Mouse (Mus musculus) liver, postnatal 0 days (tissue): ENCODE data around the gene Dhh. TPM values are rescaled to one million over a fixed set of nuclear protein-coding genes. Genes with fewer than 3 reads are reported as not detected.

ENCODE experiments used
- ATAC-seq: fragments of 200-750 bp; cut with Nextera tagmentation; 2 replicates; pipeline ENCODE4 v1.8.0; 2017; ENCODE audit warnings: mild to moderate bottlenecking, moderate library complexity
- DNase-seq: peaks from one replicate; pipeline ENCODE4 v3.0.0-alpha.2; 2016
- H3K27ac ChIP-seq: fragments of 300-500 bp; sonication (generic); 2 replicates; pipeline ENCODE4 v1.5.1; 2014; ENCODE audit warnings: antibody characterized with exemption, moderate library complexity, mild to moderate bottlenecking, low read depth
- H3K27me3 ChIP-seq: fragments of 300-500 bp; sonication (generic); 2 replicates; pipeline ENCODE4 v1.6.1; 2014; ENCODE audit warnings: low read length, control low read depth, mixed read lengths; ENCODE audit not compliant: insufficient read depth
- H3K36me3 ChIP-seq: fragments of 300-500 bp; sonication (generic); replicated peaks from 2 replicates; pipeline ENCODE4 v1.6.1; 2014; ENCODE audit warnings: mild to moderate bottlenecking, control low read depth, low read length, moderate library complexity, mixed read lengths; ENCODE audit not compliant: insufficient read depth
- H3K4me1 ChIP-seq: fragments of 300-500 bp; sonication (generic); 2 replicates; pipeline ENCODE4 v1.6.1; 2014; ENCODE audit warnings: antibody characterized with exemption, mild to moderate bottlenecking, control low read depth; ENCODE audit not compliant: insufficient read depth
- H3K4me2 ChIP-seq: fragments of 300-500 bp; sonication (generic); 2 replicates; pipeline ENCODE4 v1.6.1; 2014; ENCODE audit warnings: low read depth, mild to moderate bottlenecking, low read length, moderate library complexity, mixed read lengths
- H3K4me3 ChIP-seq: fragments of 300-500 bp; sonication (generic); 2 replicates; pipeline ENCODE4 v1.5.1; 2014; ENCODE audit warnings: low read depth, low read length
- H3K9ac ChIP-seq: fragments of 300-500 bp; sonication (generic); replicated peaks from 2 replicates; pipeline ENCODE4 v1.6.1; 2014; ENCODE audit warnings: mild to moderate bottlenecking, moderate library complexity
- H3K9me3 ChIP-seq: fragments of 300-500 bp; sonication (generic); 2 replicates; pipeline ENCODE4 v1.6.1; 2016; ENCODE audit warnings: mild to moderate bottlenecking, control low read depth, low read length, mixed read lengths
- CTCF ChIP-seq: sonication (generic); IDR thresholded peaks from 2 replicates; pipeline ENCODE4 v1.5.1; 2016; ENCODE audit warnings: antibody characterized with exemption, low read depth
- EP300 ChIP-seq: IDR thresholded peaks from 2 replicates; pipeline ENCODE4 v1.6.1; 2016; ENCODE audit warnings: antibody characterized with exemption, low read depth, mild to moderate bottlenecking
- WGBS: fragments of 180-500 bp; shearing (Covaris S2); extraction: QIAGEN DNeasy Blood & Tissue Kit; methylation state at CpG from one replicate; pipeline ENCODE4 v1.1.7; 2014; ENCODE audit not compliant: insufficient replicate concordance; 5-methylcytosine and 5-hydroxymethylcytosine counted together
- polyA plus RNA-seq: library from polyadenylated mRNA; unstranded; fragments of >200 nt; fragmentation: Nextera tagmentation; extraction: Ambion mirVana; gene quantifications from 2 replicates; pipeline ENCODE4 v1.2.1, GENCODE M21; 2015

Gene Dhh
- 0.07 TPM in 1 of 2 replicates, not detected in the other for polyA plus RNA-seq

DNA sequence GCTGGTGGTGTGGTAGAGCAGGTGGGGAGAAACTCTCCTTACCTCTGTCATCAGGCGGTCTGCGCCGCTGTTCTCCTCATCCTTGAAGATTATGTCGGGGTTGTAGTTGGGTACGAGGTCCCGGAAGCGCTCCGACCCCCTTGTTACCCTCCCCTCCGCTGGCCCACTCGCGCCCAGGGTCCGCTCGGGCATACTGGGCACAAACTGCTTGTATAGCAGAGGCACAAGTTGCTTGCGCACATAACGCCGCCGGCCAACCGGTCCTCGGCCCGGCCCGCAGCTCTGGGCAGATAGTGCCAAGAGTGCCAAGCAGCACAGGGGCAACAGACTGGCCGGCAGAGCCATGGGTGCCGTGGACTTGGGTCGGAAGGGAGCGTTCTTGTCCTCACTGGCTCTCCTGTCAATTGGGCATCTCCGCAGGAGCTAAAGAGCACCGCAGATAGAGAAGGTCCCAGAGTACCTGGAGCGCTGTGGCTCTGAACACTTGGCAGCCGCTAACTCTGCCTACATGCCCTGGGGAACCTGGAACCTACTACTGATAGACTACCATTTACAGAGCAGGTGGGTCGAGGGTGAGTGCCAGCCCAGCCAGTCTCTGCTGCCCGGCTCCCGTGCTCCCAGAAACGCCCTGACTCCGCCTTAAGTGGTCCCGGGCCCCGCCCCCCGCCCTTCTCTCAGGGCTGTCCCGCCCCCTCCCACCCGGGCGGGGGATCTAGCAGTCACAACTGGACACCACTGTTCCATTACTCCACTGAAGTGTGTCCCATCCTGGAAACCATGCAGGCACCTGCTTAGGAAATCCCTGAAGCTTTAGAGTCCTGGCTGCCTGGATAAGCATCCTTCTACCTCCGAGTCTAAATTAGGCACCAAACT, at the start of gene Dhh:
TSS of gene Dhh (minus strand) at position 613 of the 873 bp plus-strand sequence.
- H3K27ac ChIP-seq, result no peak within 1 kb of the TSS
- no peaks in the 10 kb centered on the region for H3K9me3 ChIP-seq
- no peak for ATAC-seq
- 0 out of 2 replicates have a peak within 1 kb of the TSS, but pooled peaks have one; percentile 2 for H3K4me3 ChIP-seq
- 3% methylated on average over 41 of the region's 41 CpGs for WGBS
- H3K9ac ChIP-seq, result no peak within 1 kb of the TSS
- TF ChIP-seq CTCF, result no peak
- no peaks in the 10 kb centered on the region for H3K36me3 ChIP-seq
- DNase-seq, result no peak
- peak within 1 kb of the TSS; percentile 32; the same call in 1 of the 2 replicates for H3K4me2 ChIP-seq
- peaks cover 31% of the 10 kb centered on the region for H3K4me1 ChIP-seq
- H3K27me3 ChIP-seq, result peaks cover 66% of the 10 kb centered on the region

DNA sequence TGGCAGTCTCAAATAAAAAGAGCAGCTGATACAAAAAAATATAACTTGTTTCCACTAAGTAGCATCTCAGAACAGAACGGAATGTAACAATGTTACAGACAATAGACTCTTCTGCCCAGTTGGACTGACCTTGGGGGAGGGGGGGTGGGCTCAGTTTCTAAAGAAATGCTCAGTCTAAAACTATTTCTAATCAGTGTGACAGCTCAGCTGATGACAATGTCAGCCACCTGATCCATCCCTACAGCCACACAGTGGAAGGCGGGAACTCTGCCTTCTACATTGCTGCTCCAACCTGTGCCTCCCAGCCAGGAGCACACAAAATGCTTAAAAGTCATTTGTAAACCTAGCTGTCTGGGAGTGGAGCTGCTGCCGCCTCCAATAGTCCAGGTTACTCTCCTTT, 49.5 kb upstream of the Dhh start:
- Histone ChIP-seq H3K9ac (no peak overlapping the region), H3K4me3 (no peak overlapping the region), H3K27ac (no peak overlapping the region), H3K27me3 (no peaks in the 10 kb centered on the region), H3K36me3 (no peaks in the 10 kb centered on the region), H3K4me1 (peaks cover 2% of the 10 kb centered on the region; the same call in 1 of the 2 replicates), H3K9me3 (no peaks in the 10 kb centered on the region), H3K4me2 (no peak overlapping the region)
- ATAC-seq (no peak), DNase-seq (no peak)
- WGBS, result 64% methylated on average over 3 of the region's 3 CpGs
- TF ChIP-seq CTCF, result no peak
- no peak for TF ChIP-seq EP300

DNA sequence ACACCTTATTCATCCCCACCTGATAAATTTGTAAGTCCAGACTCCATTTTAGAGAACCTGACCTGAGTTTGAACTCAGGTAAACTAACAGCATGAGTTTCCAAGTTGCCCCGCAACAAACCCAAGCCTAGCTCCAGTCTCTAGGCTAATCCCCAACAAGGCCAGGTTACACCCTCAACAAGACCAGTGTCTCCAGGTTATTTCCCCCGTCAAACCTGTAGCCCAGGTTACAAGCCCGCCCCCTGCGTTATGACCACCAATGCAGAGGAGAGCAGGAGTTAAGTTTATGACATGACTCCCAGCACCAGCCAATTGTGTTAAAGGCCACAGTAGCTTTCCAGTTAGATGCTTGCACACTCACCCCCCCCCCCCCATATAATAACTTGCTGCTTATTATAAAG, 44.8 kb upstream of the Dhh start:
- TF ChIP-seq EP300, result no peak
- TF ChIP-seq CTCF, result no peak
- H3K27ac ChIP-seq, result no peak overlapping the region
- H3K9ac ChIP-seq, result no peak overlapping the region
- no peaks in the 10 kb centered on the region for H3K9me3 ChIP-seq
- 80% methylated on average over 4 of the region's 4 CpGs for WGBS
- H3K36me3 ChIP-seq, result no peaks in the 10 kb centered on the region
- no peak for ATAC-seq
- no peaks in the 10 kb centered on the region for H3K4me1 ChIP-seq
- no peak for DNase-seq
- H3K4me2 ChIP-seq, result no peak overlapping the region
- H3K27me3 ChIP-seq, result no peaks in the 10 kb centered on the region
- H3K4me3 ChIP-seq, result no peak overlapping the region

DNA sequence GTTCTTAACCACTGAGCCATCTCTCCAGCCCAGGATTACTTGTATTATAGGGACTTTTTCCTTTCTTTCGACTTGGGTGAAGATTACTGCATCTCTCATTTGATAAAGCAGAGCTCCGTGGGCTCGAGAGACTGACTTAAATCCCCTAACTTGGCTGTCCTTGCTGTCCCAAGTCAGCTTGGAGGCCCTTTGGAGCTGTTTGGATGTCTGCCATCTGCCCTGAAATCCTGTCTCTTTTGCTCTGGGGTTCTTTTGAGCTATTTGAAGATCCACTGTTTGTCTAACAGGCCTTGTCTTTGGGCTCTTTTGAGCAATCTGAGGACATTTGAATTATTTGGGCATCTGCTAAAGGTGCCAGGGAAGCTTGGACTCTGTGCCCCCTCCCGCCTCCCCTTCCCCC, 43.7 kb upstream of the Dhh start:
- Histone ChIP-seq H3K9ac (no peak overlapping the region), H3K27me3 (no peaks in the 10 kb centered on the region), H3K36me3 (no peaks in the 10 kb centered on the region), H3K4me3 (no peak overlapping the region), H3K4me1 (no peaks in the 10 kb centered on the region), H3K9me3 (no peaks in the 10 kb centered on the region), H3K27ac (no peak overlapping the region), H3K4me2 (no peak overlapping the region)
- TF ChIP-seq EP300, result no peak
- no peak for TF ChIP-seq CTCF
- 85% methylated on average over 4 of the region's 4 CpGs for WGBS
- no peak for ATAC-seq
- no peak for DNase-seq

DNA sequence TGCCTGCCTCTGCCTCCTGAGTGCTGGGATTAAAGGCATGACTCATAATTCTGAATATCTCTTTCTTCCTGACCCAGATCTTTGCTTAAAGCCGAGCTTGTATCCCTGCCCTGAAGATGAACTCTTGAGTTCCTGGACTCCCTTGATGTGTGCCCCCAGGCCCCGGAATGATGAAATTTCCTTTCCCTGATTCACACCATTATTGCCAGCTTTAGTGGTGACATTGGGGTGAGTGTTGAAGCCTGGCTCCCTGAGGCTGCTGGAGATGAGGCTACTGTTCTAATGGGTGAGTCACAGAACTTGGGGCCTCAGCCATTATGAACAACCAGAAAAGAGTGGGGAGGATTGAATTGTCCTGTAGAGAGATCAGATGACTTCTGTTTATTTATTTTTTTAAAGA, 43.2 kb upstream of the Dhh start:
- no peaks in the 10 kb centered on the region for H3K36me3 ChIP-seq
- WGBS, result 62% methylated on average over 2 of the region's 2 CpGs
- no peaks in the 10 kb centered on the region for H3K9me3 ChIP-seq
- no peak for DNase-seq
- no peaks in the 10 kb centered on the region for H3K27me3 ChIP-seq
- H3K27ac ChIP-seq, result no peak overlapping the region
- no peaks in the 10 kb centered on the region for H3K4me1 ChIP-seq
- no peak overlapping the region for H3K4me2 ChIP-seq
- TF ChIP-seq EP300 (no peak), CTCF (no peak)
- no peak overlapping the region for H3K4me3 ChIP-seq
- no peak for ATAC-seq
- no peak overlapping the region for H3K9ac ChIP-seq

DNA sequence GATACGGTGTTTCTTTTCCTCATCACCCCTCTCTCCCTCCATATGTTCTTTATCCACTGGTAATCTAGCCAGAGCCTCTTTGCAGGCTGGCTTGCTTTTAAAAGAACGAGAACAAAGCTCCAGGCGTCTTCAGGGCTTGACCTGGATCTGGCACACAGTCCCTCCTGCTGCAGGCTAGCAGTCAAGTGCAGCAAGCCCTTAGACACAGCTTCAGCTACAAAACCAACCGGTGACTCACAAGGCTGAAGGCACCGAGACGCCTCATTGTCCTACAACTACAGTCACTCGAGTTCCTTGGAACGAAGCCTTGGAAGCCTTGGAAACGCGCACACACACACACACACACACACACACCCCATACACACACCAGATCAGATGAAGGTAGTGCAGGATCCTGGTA, 42.5 kb upstream of the Dhh start:
- 81% methylated on average over 10 of the region's 10 CpGs for WGBS
- Histone ChIP-seq H3K27ac (no peak overlapping the region), H3K4me3 (no peak overlapping the region), H3K4me1 (no peaks in the 10 kb centered on the region), H3K27me3 (no peaks in the 10 kb centered on the region), H3K36me3 (no peaks in the 10 kb centered on the region), H3K4me2 (no peak overlapping the region), H3K9me3 (no peaks in the 10 kb centered on the region), H3K9ac (no peak overlapping the region)
- ATAC-seq (no peak), DNase-seq (no peak)
- TF ChIP-seq CTCF (no peak), EP300 (no peak)
